Mouse (Mus musculus): ENCODE results near the gene Gtpbp3. TPM values are rescaled to one million over a fixed set of nuclear protein-coding genes. Genes with fewer than 3 reads are reported as not detected.
A peak's percentile ranks its signal among the peaks of the same experiment; 100 is the strongest.

Gtpbp3 gene
- polyA plus RNA-seq, 1 experiment from 2014 or later = 14.3 TPM

- WGBS = 96% methylated on average over 17 of the region's 17 CpGs
- H3K27ac ChIP-seq = no peak overlapping the region
- ATAC-seq (ENCODE audit: low FRiP score) = no peak
- H3K4me2 ChIP-seq = no peak overlapping the region
- no peak overlapping the region for H3K4me3 ChIP-seq
- H3K36me3 ChIP-seq = peaks cover 53% of the 10 kb centered on the region
- no peaks in the 10 kb centered on the region for H3K27me3 ChIP-seq
- H3K9ac ChIP-seq = no peak overlapping the region
- peaks cover 35% of the 10 kb centered on the region for H3K4me1 ChIP-seq (replicated peaks)
- H3K9me3 ChIP-seq = no peaks in the 10 kb centered on the region
Observed at GRCm38 (mm10) chr8:71471861-71472260, 16.0 kb upstream of the Gtpbp3 start.

GRCm38 (mm10) chr8:71472601-71473386, 15.1 kb upstream of the Gtpbp3 start:
- no peak overlapping the region for H3K27ac ChIP-seq
- H3K4me2 ChIP-seq = no peak overlapping the region
- no peak overlapping the region for H3K4me3 ChIP-seq
- H3K27me3 ChIP-seq = no peaks in the 10 kb centered on the region
- 88% methylated on average over 8 of the region's 8 CpGs for WGBS
- ATAC-seq (ENCODE audit: low FRiP score) = no peak
- peaks cover 53% of the 10 kb centered on the region for H3K36me3 ChIP-seq
- peaks cover 44% of the 10 kb centered on the region for H3K4me1 ChIP-seq (replicated peaks)
- no peak overlapping the region for H3K9ac ChIP-seq
- H3K9me3 ChIP-seq = no peaks in the 10 kb centered on the region

GRCm38 (mm10) chr8:71474344-71474743, 13.6 kb upstream of the Gtpbp3 start:
- no peak overlapping the region for H3K4me3 ChIP-seq
- 96% methylated on average over 18 of the region's 18 CpGs for WGBS
- H3K9ac ChIP-seq = no peak overlapping the region
- peaks cover 44% of the 10 kb centered on the region for H3K4me1 ChIP-seq (replicated peaks)
- H3K36me3 ChIP-seq = peaks cover 63% of the 10 kb centered on the region
- ATAC-seq (ENCODE audit: low FRiP score) = no peak
- H3K4me2 ChIP-seq = no peak overlapping the region
- no peak overlapping the region for H3K27ac ChIP-seq
- no peaks in the 10 kb centered on the region for H3K27me3 ChIP-seq
- no peaks in the 10 kb centered on the region for H3K9me3 ChIP-seq

- Histone ChIP-seq H3K4me3 (peak overlapping the region; percentile 53), H3K36me3 (peaks cover 70% of the 10 kb centered on the region), H3K9ac (peak overlapping the region; percentile 80; the same call in 1 of the 2 replicates), H3K27ac (peak overlapping the region; percentile 93), H3K27me3 (no peaks in the 10 kb centered on the region), H3K9me3 (no peaks in the 10 kb centered on the region), H3K4me1 (replicated peaks) (peaks cover 39% of the 10 kb centered on the region), H3K4me2 (peak overlapping the region; percentile 72; the same call in 1 of the 2 replicates)
- 88% methylated on average over 25 of the region's 25 CpGs for WGBS
- ATAC-seq (ENCODE audit: low FRiP score) = peak; percentile 3; the same call in 1 of the 2 replicates
Observed at GRCm38 (mm10) chr8:71474785-71475701, 12.9 kb upstream of the Gtpbp3 start.

GRCm38 (mm10) chr8:71475702-71476075, 12.2 kb upstream of the Gtpbp3 start:
- Histone ChIP-seq H3K4me2 (peak overlapping the region; percentile 72), H3K9ac (peak overlapping the region; percentile 80), H3K4me3 (peak overlapping the region; percentile 53), H3K27ac (peak overlapping the region; percentile 93), H3K4me1 (replicated peaks) (peaks cover 35% of the 10 kb centered on the region), H3K9me3 (no peaks in the 10 kb centered on the region), H3K36me3 (peaks cover 73% of the 10 kb centered on the region), H3K27me3 (0 out of 2 replicates have a peak, but pooled peaks cover 3% of the 10 kb centered on the region)
- WGBS = 25% methylated on average over 4 of the region's 4 CpGs
- ATAC-seq (ENCODE audit: low FRiP score) = no peak

GRCm38 (mm10) chr8:71476099-71476940, 11.6 kb upstream of the Gtpbp3 start:
- under 1% methylated on average over 85 of the region's 121 CpGs for WGBS

GRCm38 (mm10) chr8:71477196-71477845, 10.6 kb upstream of the Gtpbp3 start:
- 0 out of 2 replicates have a peak, but pooled peaks cover 7% of the 10 kb centered on the region for H3K27me3 ChIP-seq
- ATAC-seq (ENCODE audit: low FRiP score) = no peak
- WGBS = 36% methylated on average over 14 of the region's 14 CpGs

More at GRCm38 (mm10) chr8:71476099-71476940, 11.6 kb upstream of the Gtpbp3 start:
- 0 out of 2 replicates have a peak, but pooled peaks cover 3% of the 10 kb centered on the region for H3K27me3 ChIP-seq
- peak; percentile 60 for ATAC-seq (ENCODE audit: low FRiP score)
- H3K4me1 ChIP-seq (replicated peaks) = peaks cover 35% of the 10 kb centered on the region
- peak overlapping the region; percentile 93 for H3K27ac ChIP-seq
- H3K36me3 ChIP-seq = peaks cover 74% of the 10 kb centered on the region
- peak overlapping the region; percentile 80 for H3K9ac ChIP-seq
- no peaks in the 10 kb centered on the region for H3K9me3 ChIP-seq
- H3K4me3 ChIP-seq = peak overlapping the region; percentile 53
- H3K4me2 ChIP-seq = peak overlapping the region; percentile 72

GRCm38 (mm10) chr8:71478943-71479342, 9.0 kb upstream of the Gtpbp3 start:
- Histone ChIP-seq H3K27ac (no peak overlapping the region), H3K27me3 (0 out of 2 replicates have a peak, but pooled peaks cover 7% of the 10 kb centered on the region), H3K4me1 (replicated peaks) (peaks cover 60% of the 10 kb centered on the region), H3K4me2 (no peak overlapping the region), H3K36me3 (peaks cover 74% of the 10 kb centered on the region), H3K9ac (no peak overlapping the region), H3K4me3 (no peak overlapping the region), H3K9me3 (no peaks in the 10 kb centered on the region)
- no peak for ATAC-seq (ENCODE audit: low FRiP score)
- 92% methylated on average over 11 of the region's 11 CpGs for WGBS

More at GRCm38 (mm10) chr8:71477196-71477845, 10.6 kb upstream of the Gtpbp3 start:
- peak overlapping the region; percentile 53 for H3K4me3 ChIP-seq
- H3K4me1 ChIP-seq (replicated peaks) = peaks cover 44% of the 10 kb centered on the region
- peak overlapping the region; percentile 93 for H3K27ac ChIP-seq
- no peaks in the 10 kb centered on the region for H3K9me3 ChIP-seq
- peaks cover 74% of the 10 kb centered on the region for H3K36me3 ChIP-seq
- H3K4me2 ChIP-seq = peak overlapping the region; percentile 72
- peak overlapping the region; percentile 80 for H3K9ac ChIP-seq

GRCm38 (mm10) chr8:71483932-71484331, 4.0 kb upstream of the Gtpbp3 start:
- H3K27me3 ChIP-seq = 0 out of 2 replicates have a peak, but pooled peaks cover 7% of the 10 kb centered on the region
- H3K27ac ChIP-seq = no peak overlapping the region
- no peak for ATAC-seq (ENCODE audit: low FRiP score)
- H3K36me3 ChIP-seq = peaks cover 59% of the 10 kb centered on the region
- no peaks in the 10 kb centered on the region for H3K9me3 ChIP-seq
- no peak overlapping the region for H3K4me2 ChIP-seq
- peak overlapping the region; percentile 9; the same call in 1 of the 2 replicates for H3K4me3 ChIP-seq
- WGBS = 49% methylated on average over 8 of the region's 8 CpGs
- H3K4me1 ChIP-seq (replicated peaks) = peaks cover 67% of the 10 kb centered on the region
- peak overlapping the region; percentile 99; the same call in 1 of the 2 replicates for H3K9ac ChIP-seq

GRCm38 (mm10) chr8:71484736-71485135, 3.2 kb upstream of the Gtpbp3 start:
- 96% methylated on average over 19 of the region's 19 CpGs for WGBS
- Histone ChIP-seq H3K27me3 (0 out of 2 replicates have a peak, but pooled peaks cover 7% of the 10 kb centered on the region), H3K4me2 (peak overlapping the region; percentile 73), H3K9me3 (no peaks in the 10 kb centered on the region), H3K4me1 (replicated peaks) (peaks cover 75% of the 10 kb centered on the region), H3K27ac (no peak overlapping the region), H3K4me3 (peak overlapping the region; percentile 88), H3K36me3 (peaks cover 51% of the 10 kb centered on the region), H3K9ac (peak overlapping the region; percentile 99)
- no peak for ATAC-seq (ENCODE audit: low FRiP score)
